Mouse (Mus musculus) spleen, embryonic (tissue): ENCODE results near the gene Cenpt.

ENCODE experiments used
- CTCF ChIA-PET: fragments of 350-600 bp; sonication (Branson Sonifier 250); formaldehyde crosslinking; loops from one replicate; lab custom pipeline; 2022; lab: Charles Lee

The Cenpt gene

GRCm38 (mm10) chr8:105854715-105855216, 1.7 kb upstream of the Cenpt start, which contains the start of gene Thap11:
Thap11 (plus strand) TSS chr8:105855132.
- CTCF ChIA-PET: interaction anchor here (0.6 to 0.7 kb wide), 4 partner anchors 19 to 223 kb away, joined by 3 to 16 read pairs (median 6); no protein-coding TSS in a partner anchor

DNA sequence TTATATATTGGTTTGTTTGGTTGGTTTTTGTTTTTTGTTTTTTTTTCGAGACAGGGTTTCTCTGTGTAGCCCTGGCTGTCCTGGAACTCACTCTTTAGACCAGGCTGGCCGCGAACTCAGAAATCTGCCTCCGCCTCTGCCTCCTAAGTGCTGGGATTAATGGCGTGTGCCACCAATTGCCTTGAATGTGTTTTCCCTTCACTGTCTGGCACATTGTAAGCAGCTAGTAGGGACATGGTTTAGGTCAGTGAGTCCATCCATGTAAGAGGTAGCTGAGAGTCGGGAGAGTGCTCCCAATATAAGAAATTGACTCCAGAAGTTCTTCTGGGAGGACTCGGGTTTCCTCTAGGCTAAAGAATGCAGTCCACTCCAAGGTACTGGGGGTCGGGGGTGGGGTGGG, 1.2 kb upstream of the Cenpt start:
- CTCF ChIA-PET: interaction anchor here (0.6 to 0.7 kb wide), 4 partner anchors 19 to 223 kb away, joined by 3 to 16 read pairs (median 6); no protein-coding TSS in a partner anchor

DNA sequence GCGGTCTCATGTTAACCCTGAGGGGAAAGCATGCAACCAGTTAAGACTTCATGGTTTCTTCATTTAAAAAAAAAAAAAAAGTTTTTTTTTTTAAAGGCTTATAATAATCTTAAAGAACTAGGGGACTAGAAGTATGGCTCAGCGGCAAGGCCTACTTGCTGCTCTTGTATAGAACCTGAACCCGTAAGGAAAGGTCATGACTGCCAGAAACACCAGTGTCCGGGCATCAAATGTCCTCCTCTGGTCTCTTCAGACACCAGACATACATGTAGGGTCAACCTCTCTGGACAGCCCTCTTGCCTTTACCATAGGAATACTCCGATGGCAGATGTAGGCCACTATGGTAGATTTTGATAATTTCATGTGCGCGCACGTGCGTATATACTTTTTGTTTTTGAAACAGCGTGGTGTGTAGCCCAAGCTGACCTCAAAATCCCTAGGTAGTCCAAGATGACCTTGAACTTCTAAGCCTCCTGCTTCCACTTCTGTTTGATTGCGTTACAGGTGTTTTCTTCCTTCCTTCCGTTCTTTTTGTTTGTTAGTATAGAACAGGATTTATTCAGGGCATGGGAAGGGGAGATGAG, 840 bp downstream of the Cenpt start:
- CTCF ChIA-PET: no interaction called here

DNA sequence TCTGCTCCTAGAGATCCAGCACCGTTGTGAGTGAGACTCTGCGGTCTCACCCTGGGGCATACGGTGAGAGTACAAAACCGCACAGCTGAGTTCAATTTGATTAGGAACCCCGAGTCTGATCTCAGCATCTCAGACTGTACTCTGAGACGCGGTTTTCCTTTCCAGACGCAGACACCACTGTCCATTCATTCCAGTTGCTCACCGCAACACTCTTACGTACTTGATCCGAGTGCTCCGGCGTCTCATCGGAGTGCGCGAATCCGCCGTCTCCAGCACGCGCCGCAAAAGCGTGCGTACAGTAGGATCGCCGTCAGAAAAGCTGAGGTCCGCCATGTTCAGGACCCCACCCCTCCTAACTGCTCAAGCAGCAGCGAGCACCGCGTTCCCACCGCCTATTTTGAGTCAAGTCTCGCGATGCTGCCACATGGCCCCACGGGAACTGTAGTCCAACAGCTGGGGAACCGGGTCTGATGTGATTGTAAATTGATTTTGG, 1.4 kb downstream of the Cenpt start:
- CTCF ChIA-PET: no interaction called here

DNA sequence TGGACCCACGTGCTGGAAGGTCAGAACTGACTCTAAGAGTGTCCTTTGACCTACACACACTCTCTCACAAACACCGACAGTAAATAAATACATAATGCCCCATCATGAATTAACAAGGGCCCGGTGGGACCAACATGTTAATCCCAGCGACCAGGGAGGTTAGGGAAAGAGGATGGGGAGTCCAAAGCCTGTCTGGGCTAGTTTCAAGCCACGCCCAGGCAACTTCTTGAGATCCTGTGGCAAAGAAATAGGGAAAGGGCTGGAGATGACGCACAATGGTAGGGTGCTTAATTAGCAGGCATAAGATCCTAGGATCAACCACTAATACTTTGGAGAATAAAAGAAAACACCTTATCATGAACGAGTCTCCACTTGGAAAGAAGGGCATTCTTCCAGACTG, 2.5 kb downstream of the Cenpt start:
- CTCF ChIA-PET: interaction anchor here (0.6 to 0.7 kb wide), 3 partner anchors 88 to 270 kb away, joined by 7 to 14 read pairs (median 10); no protein-coding TSS in a partner anchor

DNA sequence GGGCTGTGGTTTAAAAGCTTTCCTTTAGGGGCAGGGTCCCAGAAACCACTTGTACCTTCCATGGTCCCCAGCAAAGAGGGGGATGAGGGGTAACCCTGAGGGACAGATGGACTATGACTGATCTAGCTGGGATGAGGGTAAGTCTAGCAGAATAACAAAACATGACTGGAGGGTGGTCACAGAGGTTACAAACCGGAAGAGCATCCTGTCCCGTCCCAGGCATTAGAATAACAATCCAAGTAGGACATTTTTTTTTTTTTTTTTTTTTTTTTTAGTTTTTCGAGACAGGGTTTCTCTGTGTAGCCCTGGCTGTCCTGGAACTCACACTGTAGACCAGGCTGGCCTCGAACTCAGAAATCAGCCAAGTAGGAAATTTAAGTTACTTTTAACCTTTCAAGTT, 3.1 kb downstream of the Cenpt start:
- CTCF ChIA-PET: interaction anchor here (0.6 kb wide), 3 partner anchors 89 to 270 kb away, joined by 5 to 10 read pairs (median 7); no protein-coding TSS in a partner anchor

DNA sequence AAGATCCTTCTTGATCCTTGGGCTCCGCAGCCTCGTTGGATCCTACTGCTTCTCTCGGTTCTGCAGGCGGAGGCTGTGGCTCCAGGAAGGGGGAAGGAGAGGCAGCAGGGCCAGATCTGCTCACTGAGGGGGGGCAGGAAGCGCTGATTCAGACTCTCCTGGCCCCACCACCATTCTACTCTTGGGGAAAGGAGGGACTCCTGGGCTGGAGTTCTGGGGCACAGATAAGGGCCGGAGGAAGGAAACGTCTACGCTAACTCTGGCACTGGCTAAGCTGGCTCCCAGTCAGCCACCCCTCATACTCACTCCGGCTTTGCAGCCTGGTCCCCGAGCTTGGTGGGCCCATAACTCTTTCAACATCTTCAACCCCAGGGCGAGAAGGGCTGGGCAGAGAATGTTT, 6.4 kb downstream of the Cenpt start:
- CTCF ChIA-PET: no interaction called here

- CTCF ChIA-PET: no interaction called here
Observed at GRCm38 (mm10) chr8:105839209-105839608, 13.9 kb downstream of the Cenpt start.

DNA sequence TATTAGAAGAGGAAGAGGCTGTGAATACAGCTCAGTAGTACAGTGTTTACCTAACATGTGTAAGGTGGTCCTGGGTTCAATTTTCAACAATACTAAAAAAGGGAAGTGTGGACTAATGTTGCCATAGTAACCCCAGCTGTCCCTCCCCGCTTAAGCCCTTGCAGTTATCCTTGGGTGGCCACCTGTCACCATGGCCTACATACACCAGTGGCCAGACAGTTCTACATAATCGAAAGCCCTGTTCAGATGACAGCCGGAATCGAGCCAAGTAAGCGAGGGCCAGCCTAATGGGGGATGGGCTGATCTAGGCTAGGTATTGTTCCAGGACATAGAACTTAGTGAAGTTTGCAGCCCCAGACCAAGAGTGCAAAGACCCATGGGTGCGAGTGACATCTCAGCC, 16.1 kb downstream of the Cenpt start:
- CTCF ChIA-PET: no interaction called here

GRCm38 (mm10) chr8:105835318-105835717, 17.8 kb downstream of the Cenpt start:
- CTCF ChIA-PET: interaction anchor here (0.7 kb wide), 3 partner anchors 19 to 1615 kb away, joined by 6 to 10 read pairs (median 9); no protein-coding TSS in a partner anchor

DNA sequence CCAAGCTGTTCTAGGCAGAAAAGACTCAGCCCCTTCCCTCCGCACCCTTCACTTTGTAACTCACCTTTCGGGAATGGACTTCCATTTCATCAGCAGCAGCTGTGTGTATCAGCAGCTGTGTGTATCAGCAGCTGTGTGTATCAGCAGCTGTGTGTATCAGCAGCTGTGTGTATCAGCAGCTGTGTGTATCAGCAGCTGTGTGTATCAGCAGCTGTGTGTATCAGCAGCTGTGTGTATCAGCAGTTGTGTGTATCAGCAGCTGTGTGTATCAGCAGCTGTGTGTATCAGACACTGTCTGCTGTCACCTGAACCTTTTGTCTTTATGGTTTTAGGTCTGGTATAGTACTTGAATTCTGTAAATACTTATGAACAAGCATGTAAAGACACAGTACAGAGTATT, 19.3 kb downstream of the Cenpt start:
- CTCF ChIA-PET: interaction anchor here (0.6 to 1.5 kb wide), 4 partner anchors 27 to 190 kb away, joined by 3 to 6 read pairs (median 4); partner anchors contain the start of gene Nutf2

DNA sequence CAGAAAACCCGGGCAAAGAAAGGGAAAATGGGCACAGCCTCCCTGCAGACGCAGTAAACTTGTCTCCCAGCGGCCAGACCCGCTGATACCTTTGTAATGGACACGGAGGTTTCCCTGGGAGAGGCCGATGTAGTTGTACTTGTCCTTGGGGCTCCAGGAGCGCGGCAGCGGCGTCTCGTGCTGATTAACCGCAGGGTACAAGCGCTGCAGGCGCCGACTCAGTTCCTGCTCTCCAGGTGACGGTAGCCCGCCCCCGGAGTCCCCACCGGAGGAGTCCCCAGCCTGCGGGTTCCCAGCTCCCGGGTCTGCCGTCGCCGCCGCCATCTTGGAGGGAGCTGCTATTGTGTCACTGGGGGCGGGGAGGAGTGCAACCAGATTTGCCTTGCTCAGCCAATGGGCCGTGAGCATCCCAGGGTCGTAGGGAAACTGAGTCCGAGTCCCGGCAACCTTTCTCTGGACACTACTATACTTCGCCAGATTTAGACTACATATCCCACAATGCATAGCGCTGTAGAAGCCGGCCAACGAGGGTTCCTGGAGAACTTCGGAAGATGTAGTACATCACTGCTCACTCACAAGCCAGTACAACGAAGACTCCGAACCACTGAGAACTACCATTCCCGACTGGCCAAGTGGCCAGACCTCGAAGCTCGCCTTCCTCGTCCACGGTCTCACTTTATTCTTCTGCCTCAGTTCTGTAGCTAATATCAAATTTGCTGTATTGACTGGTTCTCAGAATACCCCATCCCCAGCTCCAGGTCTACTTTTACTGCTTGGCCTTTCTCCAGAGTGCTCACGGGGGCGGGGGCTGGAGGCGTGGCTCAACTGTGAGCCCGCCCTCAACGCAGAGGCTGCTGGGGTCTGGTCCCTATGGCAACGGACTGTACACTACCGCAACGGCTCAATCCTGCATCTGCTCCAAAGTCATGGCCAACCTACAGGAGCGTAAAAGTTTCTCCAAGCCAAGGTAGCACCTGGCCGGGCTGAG, 25.9 kb downstream of the Cenpt start, which contains the start of the genes Ranbp10 and Tsnaxip1:
TSS of gene Ranbp10 (minus strand) at position 490 of the 988 bp plus-strand sequence.
TSS of gene Tsnaxip1 (plus strand) at position 871 of the 988 bp plus-strand sequence.
- CTCF ChIA-PET: no interaction called here

GRCm38 (mm10) chr8:105826379-105826778, 26.7 kb downstream of the Cenpt start:
- CTCF ChIA-PET: no interaction called here

DNA sequence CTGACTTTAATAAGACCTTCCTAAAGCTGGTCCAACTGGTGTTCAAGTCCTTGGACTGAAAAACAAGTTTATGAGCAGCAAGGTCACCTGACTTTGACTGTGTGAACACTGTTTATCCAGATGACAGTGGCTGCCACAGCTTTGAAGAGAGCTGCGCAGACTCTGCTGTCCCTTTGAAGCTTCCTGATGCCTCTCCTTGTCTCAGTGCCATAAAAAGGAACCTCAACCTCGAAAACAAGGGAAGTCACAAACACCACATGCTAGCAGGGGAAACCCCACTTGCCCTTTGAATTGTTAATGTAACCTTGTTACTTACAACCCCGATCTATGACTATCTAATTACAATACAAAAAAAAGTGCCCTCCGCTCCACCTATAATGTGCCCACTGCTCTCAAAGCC, 27.6 kb downstream of the Cenpt start:
- CTCF ChIA-PET: interaction anchor here (0.7 kb wide), 1 partner anchor 11 kb away, joined by 7 read pairs; no protein-coding TSS in a partner anchor

- CTCF ChIA-PET: interaction anchor here (0.6 kb wide), 1 partner anchor 250 kb away, joined by 3 read pairs; no protein-coding TSS in a partner anchor
Observed at GRCm38 (mm10) chr8:105820925-105821324, 32.2 kb downstream of the Cenpt start.

- CTCF ChIA-PET: interaction anchor here (0.6 to 0.9 kb wide), 2 partner anchors 105 to 106 kb away, joined by 3 read pairs; no protein-coding TSS in a partner anchor
Observed at GRCm38 (mm10) chr8:105819659-105820058, 33.4 kb downstream of the Cenpt start.

GRCm38 (mm10) chr8:105813241-105813640, 39.8 kb downstream of the Cenpt start:
- CTCF ChIA-PET: no interaction called here

GRCm38 (mm10) chr8:105812511-105812910, 40.6 kb downstream of the Cenpt start:
- CTCF ChIA-PET: interaction anchor here (0.5 kb wide), 1 partner anchor 173 kb away, joined by 3 read pairs; no protein-coding TSS in a partner anchor

- CTCF ChIA-PET: no interaction called here
Observed at GRCm38 (mm10) chr8:105811543-105811942, 41.5 kb downstream of the Cenpt start.

GRCm38 (mm10) chr8:105811061-105811460, 42.0 kb downstream of the Cenpt start:
- CTCF ChIA-PET: interaction anchor here (0.8 kb wide), 1 partner anchor 12 kb away, joined by 3 read pairs; no protein-coding TSS in a partner anchor
